In genomic region chr9:9243834-9244233, GRCm38 (mm10) we compare ENCODE assay signal across 32 mouse cellular contexts. TPM values are rescaled to one million over a fixed set of nuclear protein-coding genes. Genes with fewer than 3 reads are reported as not detected.
"Had no signal": no experiment of that assay in that cellular context is flagged by ENCODE, and none has a peak within 500 bp of the region (broad histone marks: within the 10 kb centered on the region; RNA-seq: fewer than 3 reads in every experiment).

No protein-coding gene starts in this region.

- H3K27me3 ChIP-seq: heart, embryonic 12.5 days; heart, embryonic 15.5 days; hindbrain, embryonic 13.5 days; hindbrain, embryonic 15.5 days; kidney, embryonic 15.5 days had no signal

- H3K9me3 ChIP-seq: heart, embryonic 10.5 days; heart, embryonic 12.5 days; heart, embryonic 13.5 days; heart, embryonic 15.5 days; hindbrain, embryonic 10.5 days; hindbrain, embryonic 12.5 days; hindbrain, embryonic 13.5 days; hindbrain, embryonic 15.5 days; kidney, embryonic 15.5 days had no signal

- ATAC-seq: hindbrain, embryonic 16.5 days; hindbrain, postnatal 0 days; inflammation-experienced regulatory T-cells, adult 6 months had no signal

- H3K36me3 ChIP-seq: heart, embryonic 10.5 days; heart, embryonic 12.5 days; heart, embryonic 13.5 days; heart, embryonic 15.5 days; hindbrain, embryonic 10.5 days; hindbrain, embryonic 12.5 days; hindbrain, embryonic 13.5 days; hindbrain, embryonic 15.5 days; kidney, embryonic 15.5 days had no signal

- H3K4me3 ChIP-seq: heart, embryonic 10.5 days; heart, embryonic 12.5 days; heart, embryonic 13.5 days; heart, embryonic 15.5 days; hindbrain, embryonic 10.5 days; hindbrain, embryonic 12.5 days; hindbrain, embryonic 13.5 days; hindbrain, embryonic 15.5 days; kidney, embryonic 15.5 days; layer of hippocampus, adult 2 months; left cerebral cortex, adult 2 months had no signal

- H3K9ac ChIP-seq: heart, embryonic 12.5 days; heart, embryonic 13.5 days; heart, embryonic 15.5 days; hindbrain, embryonic 12.5 days; hindbrain, embryonic 13.5 days; hindbrain, embryonic 14.5 days; hindbrain, embryonic 15.5 days; kidney, embryonic 15.5 days had no signal

- DNase-seq: heart, postnatal 14 days; heart, postnatal 36 days; heart, postnatal 4 days; kidney, adult 11 months; kidney, adult 18-20 months; kidney, adult 2 months; kidney, adult 8-10 months; kidney, adult 9 months; kidney, postnatal 10 days; kidney, postnatal 14 days; kidney, postnatal 25 days; kidney, postnatal 36 days; kidney, postnatal 4 days; layer of hippocampus, adult 9-11 months; layer of hippocampus, postnatal 36 days had no signal

- H3K4me1 ChIP-seq: hindbrain, embryonic 12.5 days had no signal

- H3K4me2 ChIP-seq: heart, embryonic 11.5 days; heart, embryonic 12.5 days; heart, embryonic 13.5 days; heart, embryonic 15.5 days; hindbrain, embryonic 12.5 days; hindbrain, embryonic 13.5 days; hindbrain, embryonic 14.5 days; hindbrain, embryonic 15.5 days; kidney, embryonic 15.5 days had no signal

- H3K27ac ChIP-seq: heart, embryonic 10.5 days; heart, embryonic 13.5 days; heart, embryonic 15.5 days; hindbrain, embryonic 10.5 days; hindbrain, embryonic 12.5 days; hindbrain, embryonic 13.5 days; hindbrain, embryonic 14.5 days; hindbrain, embryonic 15.5 days; hindbrain, postnatal 0 days; kidney, embryonic 15.5 days; kidney, postnatal 0 days; layer of hippocampus, adult 2 months; left cerebral cortex, adult 2 months had no signal

RNA-seq across cellular contexts. Expression of gene Arhgap42, which starts 4.9 kb away (rescaled TPM):
- polyA plus RNA-seq: inflammation-experienced regulatory T-cells, adult 6 months had no signal
